Mouse (Mus musculus) brown adipose tissue, adult 24 weeks (tissue): Measurements from ENCODE around the gene Clptm1. TPM values are rescaled to one million over a fixed set of nuclear protein-coding genes. Genes with fewer than 3 reads are reported as not detected.
A peak's percentile ranks its signal among the peaks of the same experiment; 100 is the strongest.
"Not testable (repeated sequence)": the region's sequence is repeated elsewhere in the genome, so short reads cannot be mapped to it uniquely, and the experiment has no call there.

Source experiments
- H3K27ac ChIP-seq: fragments of 200-500 bp; replicated peaks from 2 replicates; pipeline ENCODE4 v1.5.1; 2012; ENCODE audit warnings: low read depth, mild to moderate bottlenecking, low read length
- H3K4me1 ChIP-seq: fragments of 200-500 bp; 2 replicates; pipeline ENCODE4 v1.6.1; 2012; ENCODE audit warnings: low read length, mixed read lengths; ENCODE audit not compliant: control insufficient read depth, insufficient read depth, insufficient read length
- H3K4me3 ChIP-seq: fragments of 200-500 bp; 2 replicates; pipeline ENCODE4 v1.5.1; 2012; ENCODE audit warnings: low read depth, mild to moderate bottlenecking, low read length, moderate library complexity; ENCODE audit not compliant: insufficient read depth
- polyA plus RNA-seq: library from polyadenylated mRNA; stranded (reverse); fragments of >200 nt; gene quantifications from 2 replicates; pipeline ENCODE4 v1.2.4, GENCODE M21; 2012; ENCODE audit not compliant: missing spikeins, insufficient read depth, insufficient read length

The Clptm1 gene
- polyA plus RNA-seq, 1 experiment = 77.2 TPM

DNA sequence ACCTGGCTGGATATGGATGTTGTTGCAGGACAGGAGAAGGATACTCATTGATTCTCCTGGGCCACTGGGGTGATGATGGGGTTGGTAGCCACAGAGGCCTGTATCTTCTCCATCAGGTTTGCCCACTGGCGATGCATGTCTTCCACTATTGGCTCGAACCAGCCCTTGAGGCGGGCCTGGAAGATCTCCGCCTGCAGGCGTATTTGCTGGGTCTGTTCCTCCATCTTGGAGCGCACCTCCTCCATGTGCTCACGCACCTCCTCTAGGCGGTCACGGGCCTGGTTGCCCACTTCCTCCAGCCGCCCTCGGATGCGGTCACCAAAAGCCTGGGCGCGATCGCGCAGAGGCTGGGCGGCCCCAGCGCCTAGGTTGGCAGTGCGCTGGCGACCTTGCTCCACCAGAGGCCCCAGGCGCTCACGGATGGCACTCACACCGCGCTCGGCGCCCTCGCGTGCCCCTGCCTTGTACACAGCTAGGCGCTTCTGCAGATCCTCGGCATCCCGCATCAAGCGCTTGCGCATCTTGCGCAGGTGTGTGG is 31.6 kb upstream of the Clptm1 start:
- H3K4me3 ChIP-seq = no peak overlapping the region
- H3K4me1 ChIP-seq = peaks cover 30% of the 10 kb centered on the region
- H3K27ac ChIP-seq = no peak overlapping the region

DNA sequence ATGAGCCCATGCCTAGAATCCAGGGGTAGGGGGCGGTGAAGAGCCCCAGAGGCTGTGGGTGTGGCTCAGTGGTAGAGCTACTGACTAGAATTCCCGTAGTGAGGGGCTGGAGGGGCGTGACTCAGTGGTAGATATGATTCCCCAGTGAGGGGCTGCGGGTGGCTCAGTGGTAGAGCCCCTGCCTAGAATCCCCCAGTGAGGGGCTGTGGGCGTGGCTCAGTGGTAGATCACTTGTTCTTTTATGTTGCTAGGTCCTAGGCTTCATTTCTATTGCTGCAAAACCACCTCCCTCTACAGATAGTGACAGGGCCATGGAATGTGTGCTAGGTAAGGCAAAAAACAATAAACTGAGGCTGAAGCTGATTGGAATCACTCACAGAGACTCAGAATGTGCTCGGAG is 31.0 kb upstream of the Clptm1 start:
- Histone ChIP-seq H3K4me1 (peaks cover 29% of the 10 kb centered on the region), H3K4me3 (no peak overlapping the region), H3K27ac (0 out of 2 replicates have a peak overlapping the region, but pooled peaks have one; percentile 1)

DNA sequence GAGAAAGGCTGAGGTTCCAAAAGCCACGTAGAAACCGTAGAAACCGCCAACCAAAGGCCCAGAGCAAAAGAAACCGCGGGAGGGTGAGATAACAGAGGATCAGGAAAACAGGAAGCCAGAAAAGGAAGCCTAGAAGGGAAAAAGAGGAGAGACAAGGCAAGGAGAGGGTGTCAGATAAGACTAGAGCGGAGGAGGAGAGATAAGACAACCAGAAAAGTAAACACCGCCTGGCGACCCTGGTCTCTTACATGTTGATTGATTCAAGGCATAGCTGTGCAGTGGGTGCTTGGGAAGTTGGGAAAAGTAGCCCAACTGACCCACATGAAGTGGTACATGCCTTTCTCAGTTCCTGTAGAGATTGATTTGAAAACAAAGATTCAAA is 30.4 kb upstream of the Clptm1 start:
- Histone ChIP-seq H3K4me1 (peaks cover 25% of the 10 kb centered on the region), H3K27ac (peak overlapping the region; percentile 87)

DNA sequence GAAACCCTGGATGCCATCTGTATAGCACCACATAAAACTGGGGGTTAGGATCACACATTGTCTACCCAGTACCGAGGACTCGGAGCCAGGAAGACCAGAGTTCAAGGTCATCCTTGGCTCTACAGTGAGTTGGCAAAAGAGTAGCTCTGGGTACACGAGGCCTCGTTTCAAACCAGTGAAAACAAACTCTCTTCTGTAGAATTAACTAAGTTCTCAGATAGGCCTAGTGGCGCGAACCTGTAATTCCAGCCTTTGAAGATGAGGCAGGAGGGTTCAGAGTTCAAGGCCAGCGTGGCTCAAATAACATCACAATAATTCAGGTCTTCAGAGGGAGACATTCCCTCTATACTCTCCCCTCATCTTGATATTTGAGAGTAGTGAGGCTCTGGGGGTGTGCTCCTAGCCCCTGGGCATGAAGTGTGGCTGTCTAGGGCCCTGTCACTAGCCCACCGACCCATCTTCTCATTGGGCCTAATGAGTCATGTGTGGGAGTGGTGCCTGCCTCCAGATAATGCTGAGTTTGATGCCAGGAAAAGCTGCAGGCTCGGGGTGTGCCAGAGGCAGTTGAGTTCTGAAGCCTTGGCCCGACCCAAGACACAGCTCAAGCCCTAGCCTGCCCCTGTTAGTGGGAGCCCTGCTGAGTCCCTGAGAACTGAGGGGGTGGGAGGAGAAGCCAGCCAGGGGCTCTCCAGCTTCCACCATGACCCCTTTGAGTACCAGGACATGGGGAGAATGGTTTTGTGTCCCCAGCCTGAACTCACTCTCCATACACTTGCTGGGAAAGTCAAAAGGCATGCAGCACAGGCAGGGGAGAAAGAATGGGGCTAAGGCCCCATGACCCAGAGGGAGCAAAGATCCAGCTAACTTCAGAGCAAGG is 29.7 kb upstream of the Clptm1 start:
- no peak overlapping the region for H3K4me3 ChIP-seq
- peak overlapping the region; percentile 87 for H3K27ac ChIP-seq
- peaks cover 19% of the 10 kb centered on the region for H3K4me1 ChIP-seq

More for the DNA sequence above, 30.4 kb upstream of the Clptm1 start:
- no peak overlapping the region for H3K4me3 ChIP-seq

DNA sequence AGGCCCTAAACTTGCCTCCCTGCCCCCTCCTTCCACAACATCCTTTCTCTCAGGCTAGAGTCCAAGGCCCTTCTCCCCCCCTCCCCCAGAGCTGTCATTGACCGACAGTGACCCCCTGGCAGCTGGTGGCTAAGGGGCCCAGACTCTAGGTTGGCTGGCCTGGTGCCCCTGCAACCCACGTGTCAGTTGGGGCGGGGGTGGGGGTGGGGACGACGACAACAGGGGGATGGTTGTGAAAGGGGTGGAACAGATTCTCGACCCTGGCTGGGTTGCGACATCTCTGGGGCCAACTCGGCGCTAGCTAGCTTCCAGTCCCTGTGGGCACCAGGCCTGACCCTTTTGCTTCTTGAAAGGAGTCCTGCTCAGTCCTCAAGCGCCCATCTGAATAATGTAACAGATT is 28.6 kb upstream of the Clptm1 start:
- H3K4me1 ChIP-seq = peaks cover 14% of the 10 kb centered on the region
- peak overlapping the region; percentile 87 for H3K27ac ChIP-seq
- no peak overlapping the region for H3K4me3 ChIP-seq

DNA sequence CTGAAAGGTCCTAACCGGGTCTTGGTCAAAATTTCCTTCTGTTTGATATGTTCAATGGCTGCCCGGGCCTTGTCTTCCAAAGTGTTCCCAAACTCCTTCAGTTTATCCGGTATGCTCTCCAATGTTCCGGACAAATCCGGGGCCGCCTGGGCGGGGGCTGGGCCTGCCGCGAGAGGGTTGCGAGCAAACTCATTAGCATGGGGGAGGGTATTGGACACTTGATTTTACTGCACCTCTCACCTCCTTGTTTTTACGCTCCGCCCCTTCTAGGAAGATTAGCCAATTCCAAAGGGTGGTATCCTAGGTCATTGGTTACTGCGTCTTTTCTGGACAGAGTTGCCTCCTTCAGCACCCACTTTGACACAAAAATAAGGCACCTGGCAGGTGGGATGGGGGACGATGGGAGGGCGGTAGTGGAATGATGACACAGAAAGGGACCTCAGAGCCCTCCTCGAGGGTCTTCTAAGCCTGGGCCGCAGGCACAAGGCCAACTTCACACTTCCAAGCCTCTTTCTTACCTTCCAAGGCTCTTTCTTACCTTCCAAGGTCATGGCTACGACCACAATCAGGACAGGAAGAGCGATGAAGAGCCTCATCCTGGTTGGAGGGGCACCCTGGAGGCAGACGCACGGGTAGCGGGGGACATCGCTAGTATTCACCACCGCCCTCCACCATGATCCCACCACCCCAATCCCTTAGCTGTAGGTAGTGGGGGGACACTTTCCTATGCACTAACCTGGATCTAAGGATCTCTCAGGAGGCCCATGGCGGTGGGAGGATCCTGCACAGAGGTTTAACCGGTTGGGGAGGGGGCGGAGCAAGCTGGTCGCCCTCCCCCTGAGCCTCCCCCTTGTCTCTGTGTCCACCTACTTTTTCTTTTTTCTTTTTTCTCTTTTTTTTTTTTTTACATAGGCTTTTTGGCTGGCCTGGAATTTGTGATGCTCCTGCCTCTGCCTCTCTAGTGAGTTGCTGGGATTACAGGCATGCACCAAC is 27.3 kb upstream of the Clptm1 start, which contains the start of gene Apoc1:
Gene Apoc1 (minus strand): TSS at position 788 of the 993 bp plus-strand sequence.
- H3K4me3 ChIP-seq = peak within 1 kb of the TSS; percentile 57
- H3K27ac ChIP-seq = peak within 1 kb of the TSS; percentile 94
- H3K4me1 ChIP-seq = peaks cover 14% of the 10 kb centered on the region

DNA sequence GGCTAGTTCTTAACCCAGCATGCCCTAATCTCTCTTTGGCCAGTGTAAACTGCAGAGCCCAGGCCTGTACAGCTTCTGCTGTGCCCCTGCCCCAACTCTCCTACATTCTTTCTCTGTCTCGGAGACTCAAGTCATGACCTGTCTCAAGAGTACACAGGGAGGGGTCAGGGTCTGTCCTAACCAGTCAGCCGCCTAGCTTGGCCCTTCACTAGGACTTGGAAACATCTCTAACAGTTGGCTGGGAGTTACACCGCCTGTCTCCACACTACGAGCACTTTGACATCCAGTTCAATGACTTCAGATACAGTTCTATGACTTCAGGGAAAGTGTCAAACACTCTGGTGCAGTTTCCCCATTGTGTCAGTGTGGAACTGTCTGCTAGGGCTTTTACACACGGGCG is 26.6 kb upstream of the Clptm1 start:
- Histone ChIP-seq H3K27ac (peak overlapping the region; percentile 94), H3K4me1 (peaks cover 14% of the 10 kb centered on the region), H3K4me3 (peak overlapping the region; percentile 57)

DNA sequence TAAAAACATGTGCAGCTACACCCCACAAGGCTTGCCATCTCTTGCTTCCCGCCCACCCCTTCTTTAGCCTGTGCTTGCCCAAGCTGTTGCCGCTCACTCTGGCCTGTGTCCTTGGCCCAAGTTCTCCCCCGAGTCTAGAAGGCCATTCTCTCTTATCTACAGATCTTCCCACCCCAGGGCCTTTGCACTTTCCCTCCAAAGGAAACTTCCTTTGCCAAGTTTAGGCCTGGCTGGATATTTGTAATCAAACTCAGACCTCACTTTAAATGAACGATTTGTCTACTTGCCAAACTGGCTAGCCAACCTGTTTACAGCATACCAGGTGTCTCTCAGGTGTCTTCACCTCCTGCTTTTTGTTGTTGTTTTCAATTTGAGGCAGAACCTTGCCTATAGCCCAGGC is 26.0 kb upstream of the Clptm1 start:
- H3K4me3 ChIP-seq = no peak overlapping the region
- H3K4me1 ChIP-seq = peaks cover 14% of the 10 kb centered on the region
- peak overlapping the region; percentile 94 for H3K27ac ChIP-seq

DNA sequence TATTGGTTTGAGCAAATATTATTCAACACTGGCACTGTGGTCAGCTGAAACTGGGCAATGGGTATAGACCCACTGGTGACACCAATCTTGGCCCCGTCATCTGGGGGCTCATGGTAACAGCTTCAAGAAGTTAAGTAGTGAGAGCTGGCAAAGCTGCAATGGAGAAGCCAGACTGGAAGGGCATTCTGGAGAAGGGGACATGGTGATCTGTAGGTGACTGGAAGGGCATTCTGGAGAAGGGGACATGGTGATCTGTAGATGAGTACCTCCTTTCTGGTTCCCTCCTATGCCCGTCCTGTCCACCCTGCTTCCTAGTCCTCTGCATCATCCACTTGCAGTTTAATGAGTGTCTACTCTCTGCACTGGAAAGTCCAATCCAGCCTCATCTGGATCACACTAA is 23.8 kb upstream of the Clptm1 start:
- no peak overlapping the region for H3K4me3 ChIP-seq
- H3K4me1 ChIP-seq = peaks cover 3% of the 10 kb centered on the region
- no peak overlapping the region for H3K27ac ChIP-seq

DNA sequence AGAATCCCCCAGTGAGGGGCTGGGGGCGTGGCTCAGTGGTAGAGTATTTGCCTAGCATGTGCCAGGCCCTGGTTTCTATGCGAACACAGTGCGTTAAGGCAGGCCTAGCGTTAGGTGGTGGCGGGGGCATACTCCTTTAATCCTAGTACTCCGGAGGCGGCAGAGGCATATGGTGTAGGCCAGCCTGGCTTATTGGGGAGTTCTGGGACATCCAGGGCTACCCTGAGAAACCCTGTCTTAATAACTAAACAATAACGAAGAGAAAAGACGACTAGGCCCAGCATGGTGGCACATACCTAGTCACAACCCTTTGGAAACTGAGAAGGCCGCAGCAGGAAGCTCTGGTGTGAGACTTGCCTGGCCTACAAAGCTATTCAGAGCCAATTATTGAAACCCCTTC is 23.3 kb upstream of the Clptm1 start:
- Histone ChIP-seq H3K4me1 (peaks cover 3% of the 10 kb centered on the region), H3K4me3 (no peak overlapping the region), H3K27ac (no peak overlapping the region)

DNA sequence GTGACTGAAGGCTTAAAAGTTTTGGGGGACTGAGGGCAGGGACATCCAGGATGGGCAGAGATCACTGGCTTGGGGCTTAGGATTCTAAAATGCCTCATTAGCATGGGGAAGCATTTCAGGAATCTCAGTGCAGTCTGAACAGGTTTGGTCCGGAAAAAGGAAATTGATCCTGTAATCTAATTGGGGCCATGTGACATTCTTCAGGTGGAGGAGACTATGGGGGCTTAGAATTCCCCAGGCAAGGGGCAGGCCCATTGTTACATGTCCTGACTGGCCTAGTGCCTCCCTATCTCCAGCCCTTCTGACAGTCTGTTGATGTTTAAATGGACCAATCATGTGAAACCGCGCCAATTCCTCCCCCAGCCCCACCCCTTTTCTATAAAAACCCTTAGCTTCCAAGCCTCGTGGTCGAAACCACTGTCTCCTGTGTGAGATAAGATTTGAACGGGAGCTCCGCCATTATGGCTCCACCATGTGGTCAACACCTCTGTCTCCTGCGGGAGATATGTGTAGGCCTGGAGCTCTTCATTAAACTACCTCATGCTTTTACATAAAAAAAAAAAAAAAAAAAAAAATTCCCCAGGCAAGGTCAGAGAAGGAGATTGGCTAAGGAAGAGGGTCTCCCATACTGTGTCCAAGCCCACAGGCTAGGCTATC is 22.2 kb upstream of the Clptm1 start:
- H3K4me3 ChIP-seq, H3K27ac ChIP-seq: not testable (repeated sequence)

DNA sequence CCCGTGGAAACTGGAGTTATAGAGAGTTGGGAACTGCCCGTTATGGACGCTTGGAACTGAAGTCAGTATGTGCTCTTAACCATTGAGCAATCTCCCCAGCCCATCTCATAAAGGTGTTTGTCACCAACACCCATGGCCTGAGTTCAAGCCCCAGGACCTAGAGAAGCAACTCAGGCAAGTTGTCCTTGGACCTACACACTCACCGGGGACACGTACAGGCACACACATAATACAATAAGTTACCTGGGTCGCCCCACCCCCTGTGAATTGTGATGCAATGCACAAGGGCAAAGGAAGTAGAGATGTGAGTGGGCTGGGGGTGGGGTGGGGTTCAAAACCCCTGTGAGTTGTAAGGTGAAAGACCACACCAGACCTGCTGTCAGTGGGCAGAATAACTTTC is 21.7 kb upstream of the Clptm1 start:
- Histone ChIP-seq H3K4me3 (no peak overlapping the region), H3K27ac (no peak overlapping the region), H3K4me1 (no peaks in the 10 kb centered on the region)

More for the DNA sequence above, 22.2 kb upstream of the Clptm1 start:
- H3K4me1 ChIP-seq = not testable (repeated sequence)

DNA sequence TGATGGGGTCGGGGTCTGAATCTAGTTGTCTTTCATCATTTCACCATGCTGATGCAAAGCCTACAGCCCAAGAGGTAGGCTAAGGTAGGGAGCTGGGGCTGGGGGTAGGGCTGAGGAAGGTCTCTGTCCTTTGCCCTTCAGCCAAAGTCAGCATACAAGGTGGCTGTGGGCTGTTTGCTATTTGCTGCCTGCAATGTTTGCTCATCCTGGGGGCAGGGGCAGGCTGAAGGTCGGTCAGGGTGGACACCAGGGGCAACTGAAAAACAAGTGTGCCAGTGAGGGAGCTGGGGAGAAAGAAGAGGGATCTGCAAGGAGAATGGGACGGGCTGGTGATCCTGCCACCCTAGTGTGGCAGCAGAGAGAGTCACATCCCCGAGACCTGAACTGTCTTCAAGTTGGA is 20.5 kb upstream of the Clptm1 start:
- Histone ChIP-seq H3K4me1 (no peaks in the 10 kb centered on the region), H3K4me3 (no peak overlapping the region), H3K27ac (no peak overlapping the region)

DNA sequence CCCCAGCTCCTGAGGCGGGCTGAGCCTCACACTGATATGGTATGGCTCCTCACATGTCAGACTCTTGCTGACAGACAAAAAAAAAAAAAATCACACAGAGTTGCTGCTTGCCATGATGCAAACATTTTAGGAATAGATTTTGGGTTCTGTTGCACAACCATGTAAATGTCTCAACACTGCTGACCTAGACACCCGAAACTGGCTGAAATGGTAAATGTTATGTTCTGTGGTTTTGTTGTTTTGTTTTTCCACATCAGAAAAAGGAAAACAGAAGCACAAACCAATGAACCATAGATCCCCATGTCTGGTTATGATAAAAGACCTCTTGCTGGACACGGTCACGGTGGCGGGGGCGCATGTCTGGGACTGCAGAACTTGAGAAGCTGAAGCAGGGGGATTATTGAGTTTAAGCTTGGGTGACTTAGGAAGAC is 19.0 kb upstream of the Clptm1 start:
- Histone ChIP-seq H3K4me1 (no peaks in the 10 kb centered on the region), H3K4me3 (no peak overlapping the region), H3K27ac (peak overlapping the region; percentile 17; the same call in 1 of the 2 replicates)
